Mouse (Mus musculus) right cerebral cortex, adult 2 months (tissue): ENCODE data around the gene Apoa4.

Experiments
- DNase-seq, 2 experiments: peaks; one replicate each; pipeline ENCODE4 v3.0.0; 2021 to 2022; ENCODE audit warnings: low spot score in 2 of 2

The Apoa4 gene

DNA sequence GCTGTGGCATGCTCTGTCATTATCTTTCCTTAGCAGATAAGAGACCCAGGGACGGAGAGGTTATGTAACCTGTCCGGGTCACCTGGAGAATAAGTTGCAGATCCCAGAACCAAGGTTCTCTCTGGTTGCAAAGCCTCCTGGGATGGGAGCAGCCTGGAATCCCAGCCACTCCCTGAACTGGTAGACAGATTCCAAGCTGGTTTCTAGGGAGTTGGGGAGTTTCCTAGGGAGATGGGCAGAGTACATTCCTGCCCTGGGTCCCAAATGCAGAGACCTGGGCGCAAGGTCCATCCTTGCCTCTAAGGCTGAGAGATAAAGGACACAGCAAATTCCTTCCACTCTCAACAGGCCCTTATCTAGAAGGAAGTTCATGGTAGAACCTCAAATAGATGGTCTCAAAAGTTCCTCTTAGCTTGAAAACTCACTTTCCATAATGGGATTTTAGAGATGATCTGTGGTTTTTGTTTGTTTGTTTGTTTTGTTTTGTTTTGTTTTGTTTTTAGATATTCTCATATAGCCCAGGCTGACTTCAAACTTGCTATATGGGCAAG, 13.4 kb upstream of the Apoa4 start:
- DNase-seq: no peak

DNA sequence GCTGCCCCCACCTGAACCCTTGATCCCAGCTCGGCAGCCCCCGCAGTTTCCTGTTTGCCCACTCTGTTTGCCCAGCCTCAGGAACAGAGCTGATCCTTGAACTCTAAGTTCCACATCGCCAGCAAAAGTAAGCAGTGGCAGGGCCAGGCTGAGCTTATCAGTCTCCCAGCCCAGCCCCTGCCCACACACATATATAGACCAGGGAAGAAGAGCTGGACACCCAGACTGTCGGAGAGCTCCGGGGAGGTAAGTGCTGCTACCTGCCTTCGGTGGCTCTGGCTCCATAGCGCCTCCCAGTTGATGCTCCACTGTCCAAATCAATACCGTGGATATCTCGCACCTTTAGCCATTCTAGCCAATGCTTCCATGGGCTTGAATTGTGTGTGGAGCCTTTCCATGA, 12.0 kb upstream of the Apoa4 start, which contains the start of gene Apoa1:
TSS of gene Apoa1 (plus strand) at position 90 of the 400 bp plus-strand sequence.
- no peak for DNase-seq

DNA sequence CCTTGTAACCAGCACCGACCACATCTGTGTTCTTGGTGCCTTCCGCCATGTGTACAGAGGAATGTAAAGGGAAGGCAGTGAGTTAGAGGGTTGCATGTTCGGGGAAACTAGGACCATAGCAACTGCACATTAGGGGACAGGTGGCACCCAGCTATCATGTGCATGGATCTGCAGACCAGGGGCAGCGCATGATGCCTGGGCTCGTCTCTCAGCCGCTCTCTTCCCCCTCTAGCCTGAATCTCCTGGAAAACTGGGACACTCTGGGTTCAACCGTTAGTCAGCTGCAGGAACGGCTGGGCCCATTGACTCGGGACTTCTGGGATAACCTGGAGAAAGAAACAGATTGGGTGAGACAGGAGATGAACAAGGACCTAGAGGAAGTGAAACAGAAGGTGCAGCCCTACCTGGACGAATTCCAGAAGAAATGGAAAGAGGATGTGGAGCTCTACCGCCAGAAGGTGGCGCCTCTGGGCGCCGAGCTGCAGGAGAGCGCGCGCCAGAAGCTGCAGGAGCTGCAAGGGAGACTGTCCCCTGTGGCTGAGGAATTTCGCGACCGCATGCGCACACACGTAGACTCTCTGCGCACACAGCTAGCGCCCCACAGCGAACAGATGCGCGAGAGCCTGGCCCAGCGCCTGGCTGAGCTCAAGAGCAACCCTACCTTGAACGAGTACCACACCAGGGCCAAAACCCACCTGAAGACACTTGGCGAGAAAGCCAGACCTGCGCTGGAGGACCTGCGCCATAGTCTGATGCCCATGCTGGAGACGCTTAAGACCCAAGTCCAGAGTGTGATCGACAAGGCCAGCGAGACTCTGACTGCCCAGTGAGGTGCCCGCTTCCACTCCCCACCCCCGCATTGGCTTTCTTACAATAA, 10.7 kb upstream of the Apoa4 start:
- peak; percentile 91 for DNase-seq

DNA sequence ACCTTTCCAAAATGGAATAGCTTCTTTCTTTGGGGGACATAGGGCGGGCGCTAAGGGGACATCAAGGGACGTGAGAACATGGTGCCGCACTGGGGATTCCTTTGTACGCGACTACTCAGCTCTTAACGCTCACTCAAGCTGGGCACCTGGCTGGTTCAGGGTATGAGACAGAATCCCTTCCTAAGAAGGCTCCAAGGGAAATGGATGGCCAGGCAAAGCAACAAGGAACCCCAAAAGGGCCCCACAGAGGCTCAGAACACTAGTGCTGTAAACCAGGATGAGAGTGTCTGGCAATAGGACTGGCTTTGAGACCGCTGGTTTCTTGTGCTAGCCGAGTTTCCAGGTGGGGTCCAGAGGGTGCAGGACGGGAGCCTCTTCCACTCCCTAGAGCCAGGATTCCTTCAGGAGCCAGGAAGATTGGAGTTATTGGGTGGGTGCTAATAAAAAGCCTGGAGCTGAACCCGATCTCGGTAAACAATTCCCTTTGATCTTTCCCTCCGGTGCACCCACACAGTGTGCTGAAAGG, 10.0 kb upstream of the Apoa4 start:
- peak in 1 of 2 experiments; percentile 33 for DNase-seq

DNA sequence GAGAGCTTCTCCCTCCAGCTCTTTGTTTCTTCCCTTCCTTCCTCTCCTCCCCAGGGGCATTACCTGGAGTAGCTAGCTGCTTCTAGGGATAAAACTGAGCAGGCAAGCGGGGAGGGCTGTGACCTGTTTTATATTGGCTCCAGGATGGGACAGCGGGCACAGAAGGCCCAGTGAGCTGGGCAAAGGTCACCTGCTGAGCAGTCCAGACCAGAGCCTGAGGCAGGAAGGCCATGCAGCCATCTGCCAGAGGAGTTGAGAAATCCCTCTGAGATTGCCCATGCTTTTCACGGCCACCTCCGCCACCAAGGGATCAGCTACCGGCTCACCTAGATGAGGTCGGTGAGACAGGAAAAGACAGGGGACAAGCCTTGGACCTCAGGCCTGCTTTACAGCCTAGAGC, 5.3 kb upstream of the Apoa4 start:
- no peak for DNase-seq

DNA sequence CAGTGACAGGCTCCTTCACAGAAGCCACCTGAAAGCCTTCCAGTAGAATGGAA, 5.1 kb upstream of the Apoa4 start, which contains the start of gene Apoc3:
TSS of gene Apoc3 (minus strand) at position 41 of the 53 bp plus-strand sequence.
- no peak for DNase-seq

DNA sequence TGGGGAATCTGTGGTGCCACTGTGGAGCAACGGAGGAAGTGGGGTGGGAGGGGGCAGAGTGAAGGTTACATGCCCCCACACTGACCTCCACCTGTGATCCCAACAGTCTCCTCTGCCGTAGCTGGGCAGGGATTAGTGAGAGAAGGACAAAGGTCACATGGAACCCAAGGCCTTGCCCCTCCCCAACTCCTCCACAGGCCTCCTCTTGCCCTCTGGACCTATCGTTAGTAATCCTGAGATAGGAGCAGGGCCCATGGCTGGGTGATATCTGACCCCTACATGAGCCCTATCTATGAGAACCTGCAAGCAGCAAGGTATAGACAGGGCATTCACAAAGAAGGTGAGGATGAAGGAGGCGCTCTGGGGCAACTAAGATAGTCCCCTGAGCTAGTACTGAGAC, 4.8 kb upstream of the Apoa4 start:
- no peak for DNase-seq

DNA sequence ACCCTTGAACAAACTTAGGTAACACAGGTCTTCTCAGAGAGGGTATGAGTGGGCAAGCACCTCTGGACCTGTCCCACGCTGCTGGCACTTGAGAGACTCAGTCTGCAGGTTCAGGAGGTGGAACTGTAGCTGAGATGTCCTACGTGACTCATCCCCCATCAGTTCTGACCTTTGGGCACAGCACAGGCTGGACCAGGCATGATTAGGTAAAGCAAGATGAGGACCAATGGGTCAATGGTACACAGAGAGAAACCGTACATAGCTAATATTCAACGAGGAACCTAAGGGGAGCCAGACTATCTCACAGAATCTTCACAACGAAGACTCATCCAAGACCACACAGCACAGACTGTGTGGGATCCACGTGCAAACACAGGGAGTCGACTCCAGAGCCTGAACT, 1.6 kb upstream of the Apoa4 start:
- no peak for DNase-seq

DNA sequence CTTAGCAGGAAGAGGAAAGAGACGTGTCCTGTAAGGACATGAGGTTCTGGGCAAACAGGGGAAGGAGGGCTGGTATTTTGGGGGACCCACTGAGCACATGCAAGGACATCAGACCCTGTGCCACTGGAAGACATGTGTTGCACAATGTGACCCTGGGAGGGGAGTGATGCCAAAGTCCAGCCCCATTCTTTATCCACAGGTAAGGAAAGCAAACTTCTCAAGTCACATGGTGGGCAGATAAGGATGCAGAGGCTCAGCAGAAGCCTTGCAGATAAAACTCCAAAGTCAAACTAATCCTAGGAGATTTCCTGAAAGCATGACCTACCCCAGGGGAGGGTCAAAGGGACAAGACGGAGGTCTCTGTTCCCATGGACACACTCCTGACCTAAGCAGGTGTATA, 1.3 kb downstream of the Apoa4 start:
- DNase-seq: no peak

DNA sequence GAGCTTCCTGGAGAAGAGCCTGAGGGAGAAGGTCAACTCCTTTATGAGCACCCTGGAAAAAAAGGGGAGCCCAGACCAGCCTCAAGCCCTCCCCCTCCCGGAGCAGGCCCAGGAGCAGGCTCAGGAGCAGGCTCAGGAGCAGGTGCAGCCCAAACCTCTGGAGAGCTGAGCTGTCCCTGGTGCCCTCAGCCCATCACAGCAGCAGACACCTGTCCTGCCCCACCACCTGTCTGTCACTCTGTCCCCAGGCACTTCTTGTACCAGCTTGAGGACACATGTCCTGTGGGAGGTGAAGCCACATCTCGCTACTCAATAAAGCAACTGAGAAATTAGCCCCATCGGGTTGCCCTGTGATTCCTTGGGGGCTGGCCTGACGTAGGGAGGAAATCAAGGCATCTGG, 2.6 kb downstream of the Apoa4 start:
- DNase-seq: no peak

DNA sequence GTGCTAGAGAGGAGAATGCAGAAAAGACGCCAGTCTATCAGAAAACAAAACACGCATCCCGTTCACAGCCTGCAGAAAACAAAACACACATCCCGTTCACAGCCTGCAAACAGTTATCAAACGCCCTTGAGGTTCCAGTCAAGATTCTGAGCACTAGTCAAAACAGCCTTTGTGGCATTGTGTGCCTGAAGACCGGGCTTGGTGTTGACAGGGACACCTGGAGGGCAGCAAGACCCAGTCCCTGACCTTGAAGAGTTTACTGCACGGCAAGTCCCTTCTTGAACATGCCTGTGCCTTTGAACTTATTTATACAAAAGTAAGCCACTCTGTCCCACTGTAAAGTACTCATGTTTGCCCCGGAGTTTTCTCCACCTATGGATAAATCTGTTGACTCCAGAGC, 3.1 kb downstream of the Apoa4 start:
- no peak for DNase-seq

DNA sequence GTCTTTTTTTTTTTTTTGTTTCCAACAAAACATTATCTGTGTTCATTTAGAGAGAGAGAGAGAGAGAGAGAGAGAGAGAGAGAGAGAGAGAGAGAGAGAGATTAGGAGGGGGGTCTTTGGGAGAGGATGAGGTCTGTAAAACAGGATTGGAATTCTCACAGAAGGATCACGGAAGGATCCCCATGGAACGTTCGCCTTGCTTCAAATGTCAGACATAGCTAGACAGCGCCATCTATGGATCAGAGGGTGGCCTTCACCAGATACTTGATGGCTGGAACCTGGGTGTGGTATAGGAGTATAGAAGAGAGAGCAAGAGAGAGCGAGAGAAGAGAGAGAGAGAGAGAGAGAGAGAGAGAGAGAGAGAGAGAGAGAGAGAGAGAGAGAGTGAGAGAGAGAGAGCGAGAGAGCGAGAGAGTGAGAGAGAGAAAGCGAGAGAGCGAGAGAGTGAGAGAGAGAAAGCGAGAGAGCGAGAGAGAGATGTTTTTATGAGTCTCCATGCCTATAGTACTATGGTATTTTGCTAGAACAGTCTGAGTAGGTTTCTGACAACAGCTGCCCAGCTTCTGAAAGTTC, 6.3 kb downstream of the Apoa4 start:
- peak; percentile 64 to 81 for DNase-seq

DNA sequence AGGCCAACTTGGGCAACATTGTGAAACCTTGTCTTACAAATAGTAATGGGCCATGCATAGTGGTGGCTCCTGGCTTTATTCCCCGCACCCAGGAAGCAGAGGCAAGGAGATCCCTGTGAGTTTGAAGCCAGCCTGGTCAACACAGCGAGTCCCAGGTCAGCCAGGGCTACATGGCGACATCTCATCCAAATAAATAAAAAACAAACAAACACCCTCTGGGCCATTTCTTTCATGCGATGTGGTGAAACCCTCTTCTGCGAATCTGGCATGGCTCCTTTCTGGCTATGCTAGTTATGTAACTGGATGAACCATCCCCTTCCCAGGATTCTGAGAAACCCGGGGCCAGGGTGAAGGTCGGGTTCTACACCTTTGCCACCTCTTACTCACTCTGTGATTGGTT, 15.7 kb downstream of the Apoa4 start:
- no peak for DNase-seq

DNA sequence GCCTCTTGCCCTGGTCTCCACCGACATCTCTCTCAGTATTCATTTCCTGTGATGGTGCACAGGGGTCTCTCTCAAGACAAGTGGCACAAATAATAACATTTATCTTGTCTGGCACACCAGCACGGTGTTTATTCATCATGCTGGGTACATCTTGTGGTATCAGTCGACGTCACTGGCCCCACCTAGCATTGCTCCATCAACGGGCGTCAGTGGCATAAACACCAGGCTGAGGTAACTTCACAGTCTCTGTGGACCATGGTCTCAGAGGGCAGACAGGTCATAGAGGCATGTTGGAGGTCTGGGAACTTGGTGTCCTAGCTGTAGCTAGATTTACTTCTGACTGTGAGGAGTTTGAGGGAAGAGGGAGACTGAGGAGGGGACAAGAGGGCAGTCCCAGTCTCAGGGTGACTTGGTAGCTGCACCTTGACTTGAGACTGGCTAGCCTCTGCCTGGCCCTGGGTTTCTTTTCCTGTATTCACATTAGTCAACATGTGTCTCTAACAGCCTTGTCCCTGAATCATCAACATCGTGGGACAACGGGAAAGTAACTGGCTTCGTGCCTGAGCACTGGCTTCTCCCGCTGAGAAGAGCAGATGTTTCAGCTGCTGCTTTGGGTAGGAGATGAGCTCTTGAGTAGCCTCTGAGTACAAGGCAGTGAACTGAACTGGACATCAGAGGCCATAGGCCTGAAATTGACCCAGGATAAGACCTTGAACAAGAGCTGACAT, 16.3 kb downstream of the Apoa4 start:
- no peak for DNase-seq

DNA sequence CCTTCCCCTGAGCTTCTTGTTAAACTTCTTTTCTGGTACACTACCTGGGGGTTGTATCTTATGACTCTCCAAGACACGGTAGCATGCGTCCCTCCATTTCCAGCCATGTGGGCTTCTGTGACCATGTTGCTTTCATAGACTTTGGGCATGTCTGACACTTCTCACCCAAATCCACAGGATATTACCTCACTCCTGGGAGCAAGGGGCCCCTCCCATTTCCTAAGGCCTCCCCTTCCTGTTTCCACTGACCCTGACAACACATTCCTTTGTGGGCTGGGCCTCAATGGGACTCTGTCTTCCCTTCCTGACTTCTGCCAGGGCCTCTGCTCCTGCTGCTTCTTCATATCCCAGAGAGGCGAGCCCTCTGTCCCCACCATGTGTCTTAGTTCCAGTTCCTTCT, 17.1 kb downstream of the Apoa4 start:
- no peak for DNase-seq

DNA sequence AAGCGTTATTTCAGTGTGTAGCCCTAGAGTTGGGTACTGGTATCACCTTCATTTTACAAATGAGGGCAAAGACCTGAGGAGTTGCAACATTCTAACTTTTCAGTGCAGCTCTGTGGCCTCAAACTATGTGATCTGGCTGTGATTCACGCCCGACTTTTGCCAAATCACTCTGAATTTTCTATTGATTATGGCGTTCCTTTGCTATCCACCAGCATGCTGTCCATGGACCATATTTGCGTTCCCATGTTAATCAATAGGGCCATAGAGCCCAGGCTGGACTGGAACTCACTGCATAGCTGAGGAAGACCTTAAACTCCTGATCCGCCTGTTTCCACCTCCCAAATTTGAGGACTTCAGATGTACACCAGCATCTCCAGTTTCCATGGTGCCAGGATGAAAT, 18.6 kb downstream of the Apoa4 start:
- no peak for DNase-seq

DNA sequence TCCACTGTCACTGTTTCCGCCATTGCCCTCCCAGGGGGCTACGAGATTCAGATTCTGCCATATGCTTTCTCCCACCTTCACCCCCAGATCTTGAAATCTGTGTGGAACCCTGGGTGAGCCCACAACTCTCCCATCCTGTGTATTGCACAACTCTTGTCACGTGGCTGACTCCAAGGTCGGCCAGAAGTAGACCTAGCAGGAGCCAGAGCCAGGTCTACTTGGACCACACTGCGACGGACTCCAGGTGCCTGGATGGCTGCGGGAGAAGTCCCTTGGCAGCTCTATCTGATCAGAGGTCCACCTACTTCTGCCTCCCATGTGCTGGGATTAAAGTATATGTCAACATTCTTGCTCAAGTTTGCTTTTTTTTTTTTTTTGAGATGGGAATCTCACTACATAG, 20.6 kb downstream of the Apoa4 start:
- no peak for DNase-seq

DNA sequence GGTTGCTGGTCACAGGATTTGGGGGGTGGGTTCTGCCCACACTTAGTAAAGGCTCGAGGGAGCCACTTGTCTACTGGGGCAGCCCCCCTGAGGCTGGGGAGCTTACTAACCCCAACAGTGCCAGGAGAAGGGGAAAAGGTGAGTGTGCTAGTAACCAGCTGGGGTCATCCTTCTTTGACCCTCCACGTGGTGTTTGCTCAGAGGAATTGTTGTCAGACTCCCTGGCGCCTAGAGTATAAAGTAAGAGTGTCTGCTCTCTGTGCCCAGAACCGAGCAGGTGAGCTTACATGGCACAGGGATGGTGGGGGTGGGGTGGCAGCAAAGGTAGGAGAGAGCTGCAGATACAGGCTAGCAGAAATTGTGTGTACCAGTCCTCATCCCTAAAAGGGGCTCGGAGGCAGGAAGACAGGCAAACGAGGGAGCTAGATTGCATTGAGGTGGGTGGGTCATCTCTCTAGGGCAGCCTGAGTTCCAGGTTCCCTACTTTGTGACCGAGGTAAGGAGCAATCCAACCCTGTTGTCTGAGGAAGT, 27.9 kb downstream of the Apoa4 start, which contains the start of gene Apoa5:
TSS of gene Apoa5 (plus strand) at position 291 of the 531 bp plus-strand sequence.
- DNase-seq: no peak

DNA sequence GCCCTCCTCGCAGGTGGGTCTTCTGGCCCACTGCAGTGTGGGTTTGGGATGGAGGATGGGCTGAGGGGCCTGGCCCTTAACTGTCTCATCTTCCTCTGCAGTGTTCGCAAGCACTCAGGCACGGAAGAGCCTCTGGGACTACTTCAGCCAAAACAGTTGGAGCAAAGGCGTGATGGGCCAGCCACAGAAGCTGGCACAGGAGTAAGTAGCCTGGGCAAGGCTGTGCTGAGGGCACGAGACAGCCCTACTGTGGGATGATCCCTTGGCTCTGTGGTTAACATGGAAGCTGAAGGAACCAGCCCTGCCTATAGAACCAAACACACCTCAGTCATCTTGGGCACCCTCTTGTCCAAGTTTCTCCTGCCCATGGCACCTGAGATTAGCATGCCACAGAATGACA, 28.6 kb downstream of the Apoa4 start:
- no peak for DNase-seq

DNA sequence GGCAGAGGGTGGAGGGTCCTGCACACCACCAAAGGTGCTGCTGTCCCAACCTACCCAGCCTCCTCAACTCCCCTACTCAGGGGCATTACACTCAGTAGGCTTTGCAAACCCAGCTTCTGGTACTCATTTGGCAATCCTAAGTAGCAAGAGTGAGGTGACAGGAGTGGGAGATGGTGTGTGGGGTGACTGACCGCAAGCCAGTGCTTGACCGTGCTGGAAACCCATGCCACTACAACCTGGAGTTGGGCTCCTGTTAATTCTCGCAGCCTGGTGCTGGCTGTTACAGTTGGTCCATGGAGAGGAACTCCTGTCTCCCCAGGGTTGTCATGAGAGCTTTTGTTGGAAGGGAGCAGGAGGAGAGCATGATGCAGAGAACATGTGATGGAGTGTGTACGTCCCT, 30.3 kb downstream of the Apoa4 start:
- DNase-seq: no peak

DNA sequence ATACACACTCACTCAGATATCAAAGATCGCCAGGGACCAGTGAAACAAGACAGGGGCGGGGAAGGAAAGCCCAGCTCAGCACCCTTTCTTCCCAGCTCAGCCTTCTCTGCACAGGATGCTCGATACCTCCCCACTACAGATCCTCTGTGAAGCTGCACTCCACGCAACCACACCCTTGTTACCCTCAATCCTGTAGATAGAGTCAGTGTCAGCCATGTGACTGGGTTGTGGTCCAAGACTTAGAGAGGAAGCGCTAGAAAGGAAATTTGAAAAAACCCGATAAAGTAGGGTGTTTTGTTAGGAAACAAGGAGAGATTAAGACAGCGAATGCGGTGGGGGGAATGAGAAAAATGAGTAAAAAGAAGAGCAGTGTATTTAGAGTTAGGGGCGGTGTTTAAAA, 31.6 kb downstream of the Apoa4 start:
- DNase-seq: no peak

DNA sequence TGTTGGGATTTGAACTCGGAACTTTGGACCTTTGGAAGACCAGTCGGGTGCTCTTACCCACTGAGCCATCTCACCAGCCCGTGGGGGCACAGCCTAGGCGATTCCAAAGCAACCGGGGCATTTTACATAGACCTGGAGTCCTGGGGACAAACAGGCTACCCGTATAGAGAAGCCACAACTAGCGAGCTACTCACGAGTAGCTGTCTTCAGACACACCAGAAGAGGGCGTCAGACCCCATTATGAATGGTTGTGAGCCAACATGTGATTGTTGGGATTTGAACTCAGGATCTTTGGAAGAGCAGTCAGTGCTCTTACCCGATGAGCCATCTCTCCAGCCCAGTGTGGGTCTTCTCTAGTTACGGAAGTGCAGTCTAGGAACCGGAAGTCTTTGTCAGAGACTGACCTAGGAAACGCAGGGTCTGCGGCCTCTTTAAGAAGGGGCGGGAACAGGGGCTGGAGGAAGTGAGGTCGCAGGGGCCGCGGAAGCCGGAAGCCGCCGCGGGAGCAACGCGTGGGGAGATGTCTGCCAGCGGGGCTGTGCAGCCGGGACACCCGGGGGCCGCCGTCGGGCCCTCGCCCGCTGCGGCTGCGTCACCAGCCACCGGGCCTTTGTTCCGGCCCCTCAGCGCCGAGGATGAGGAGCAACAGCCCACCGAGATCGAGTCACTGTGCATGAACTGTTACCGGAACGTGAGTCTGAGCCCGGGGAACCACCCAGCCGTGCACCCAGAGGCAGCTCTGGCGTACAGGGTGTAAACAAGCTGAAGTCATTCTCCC, 32.4 kb downstream of the Apoa4 start, which contains the start of gene Zpr1:
TSS of gene Zpr1 (plus strand) at position 388 of the 778 bp plus-strand sequence.
- peak; percentile 89 to 91 for DNase-seq
